Mouse (Mus musculus) forebrain, embryonic 16.5 days (tissue): ENCODE results near the gene Rpain. TPM values are rescaled to one million over a fixed set of nuclear protein-coding genes. Genes with fewer than 3 reads are reported as not detected.

Experiments
- ATAC-seq: fragments of 200-750 bp; cut with Nextera tagmentation; 2 replicates; pipeline ENCODE4 v1.8.0; 2017; ENCODE audit warnings: mild to moderate bottlenecking, moderate library complexity
- H3K27ac ChIP-seq: fragments of 300-500 bp; sonication (generic); 2 replicates; pipeline ENCODE4 v1.5.1; 2014; ENCODE audit warnings: low read length, control low read depth
- H3K27me3 ChIP-seq: fragments of 300-500 bp; sonication (generic); replicated peaks from 2 replicates; pipeline ENCODE4 v1.6.1; 2014; ENCODE audit warnings: low read length; ENCODE audit not compliant: control insufficient read depth, insufficient read depth
- H3K36me3 ChIP-seq: fragments of 300-500 bp; sonication (generic); 2 replicates; pipeline ENCODE4 v1.6.1; 2014; ENCODE audit not compliant: control insufficient read depth, insufficient read depth
- H3K4me1 ChIP-seq: fragments of 300-500 bp; sonication (generic); replicated peaks from 2 replicates; pipeline ENCODE4 v1.6.1; 2014; ENCODE audit warnings: low read length; ENCODE audit not compliant: control insufficient read depth, insufficient read depth
- H3K4me2 ChIP-seq: fragments of 300-500 bp; sonication (generic); 2 replicates; pipeline ENCODE4 v1.6.1; 2014; ENCODE audit warnings: mild to moderate bottlenecking, low read length, control low read depth
- H3K4me3 ChIP-seq: fragments of 300-500 bp; sonication (generic); replicated peaks from 2 replicates; pipeline ENCODE4 v1.5.1; 2014; ENCODE audit warnings: mild to moderate bottlenecking, low read length, control low read depth
- H3K9ac ChIP-seq: fragments of 300-500 bp; sonication (generic); replicated peaks from 2 replicates; pipeline ENCODE4 v1.6.1; 2014; ENCODE audit warnings: low read depth, low read length, control low read depth
- H3K9me3 ChIP-seq: fragments of 300-500 bp; sonication (generic); 2 replicates; pipeline ENCODE4 v1.6.1; 2016; ENCODE audit warnings: low read length; ENCODE audit not compliant: control insufficient read depth
- WGBS: fragments of 180-500 bp; shearing (Covaris S2); extraction: QIAGEN DNeasy Blood & Tissue Kit; methylation state at CpG from one replicate; pipeline ENCODE4 v1.1.7; 2014; 5-methylcytosine and 5-hydroxymethylcytosine counted together
- polyA plus RNA-seq: library from polyadenylated mRNA; unstranded; fragments of >200 nt; fragmentation: Nextera tagmentation; extraction: Ambion mirVana; gene quantifications from 2 replicates; pipeline ENCODE4 v1.2.1, GENCODE M21; 2015

The Rpain gene
- 79.9 and 87.0 TPM in 2 replicates for polyA plus RNA-seq

DNA sequence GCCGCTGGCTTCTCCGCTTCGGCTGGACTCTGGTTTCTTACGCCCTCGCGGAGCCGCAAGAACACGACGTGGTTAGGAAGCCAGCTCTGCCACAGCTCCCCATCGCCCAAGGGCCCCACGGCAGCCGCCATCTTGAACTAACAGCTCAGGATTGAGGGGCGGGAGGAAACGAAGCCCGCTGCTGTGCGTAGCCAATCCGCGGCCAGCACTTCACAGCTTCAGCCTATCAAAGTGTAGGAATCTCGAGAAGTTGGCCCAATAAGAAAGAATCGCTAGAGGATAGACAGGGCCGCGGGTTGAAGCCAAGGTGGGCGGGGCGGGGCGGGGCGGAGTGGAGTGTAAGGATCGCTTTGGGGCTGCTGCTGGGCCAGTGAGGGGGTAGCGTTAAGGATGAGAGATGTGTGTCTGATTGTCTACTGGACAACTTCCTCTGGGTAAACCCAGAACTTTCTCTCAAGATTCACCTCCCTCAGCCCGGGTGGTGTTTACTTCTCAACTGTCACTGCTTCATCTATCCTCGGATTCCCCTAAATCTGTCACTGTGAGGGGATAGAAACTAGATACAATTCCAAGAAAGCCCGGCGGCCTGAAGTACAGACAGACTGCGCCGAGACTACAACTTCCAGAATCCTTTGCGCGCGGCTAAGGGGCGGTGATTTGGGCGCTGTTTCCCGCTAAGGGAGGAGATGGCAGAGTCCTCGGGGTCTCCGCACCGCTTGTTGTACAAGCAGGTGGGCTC is at the start of gene Rpain, which contains the start of gene Nup88:
Rpain (plus strand) TSS at position 393 of the 739 bp plus-strand sequence.
Nup88 (minus strand) TSS at position 153 of the 739 bp plus-strand sequence.
- Histone ChIP-seq H3K4me1 (peaks cover 19% of the 10 kb centered on the region), H3K27ac (peak within 1 kb of the TSS; percentile 94), H3K9me3 (no peaks in the 10 kb centered on the region), H3K9ac (peak within 1 kb of the TSS; percentile 88), H3K36me3 (peaks cover 11% of the 10 kb centered on the region), H3K27me3 (no peaks in the 10 kb centered on the region), H3K4me2 (peak within 1 kb of the TSS; percentile 91), H3K4me3 (peak within 1 kb of the TSS; percentile 88)
- ATAC-seq, result peak; percentile 99
- under 1% methylated on average over 43 of the region's 43 CpGs for WGBS

- Histone ChIP-seq H3K27ac (no peak overlapping the region), H3K9me3 (no peaks in the 10 kb centered on the region), H3K36me3 (peaks cover 28% of the 10 kb centered on the region), H3K4me2 (no peak overlapping the region), H3K4me3 (no peak overlapping the region), H3K27me3 (no peaks in the 10 kb centered on the region), H3K9ac (no peak overlapping the region), H3K4me1 (no peaks in the 10 kb centered on the region)
- 79% methylated on average over 5 of the region's 5 CpGs for WGBS
- ATAC-seq, result no peak
Observed at GRCm38 (mm10) chr11:70931461-70931860, 38.6 kb upstream of the Rpain start.

GRCm38 (mm10) chr11:70935316-70935715 is 34.7 kb upstream of the Rpain start:
- 88% methylated on average over 7 of the region's 7 CpGs for WGBS
- Histone ChIP-seq H3K4me2 (no peak overlapping the region), H3K9ac (no peak overlapping the region), H3K9me3 (no peaks in the 10 kb centered on the region), H3K4me1 (no peaks in the 10 kb centered on the region), H3K36me3 (peaks cover 33% of the 10 kb centered on the region), H3K4me3 (no peak overlapping the region), H3K27me3 (no peaks in the 10 kb centered on the region), H3K27ac (no peak overlapping the region)
- no peak for ATAC-seq

DNA sequence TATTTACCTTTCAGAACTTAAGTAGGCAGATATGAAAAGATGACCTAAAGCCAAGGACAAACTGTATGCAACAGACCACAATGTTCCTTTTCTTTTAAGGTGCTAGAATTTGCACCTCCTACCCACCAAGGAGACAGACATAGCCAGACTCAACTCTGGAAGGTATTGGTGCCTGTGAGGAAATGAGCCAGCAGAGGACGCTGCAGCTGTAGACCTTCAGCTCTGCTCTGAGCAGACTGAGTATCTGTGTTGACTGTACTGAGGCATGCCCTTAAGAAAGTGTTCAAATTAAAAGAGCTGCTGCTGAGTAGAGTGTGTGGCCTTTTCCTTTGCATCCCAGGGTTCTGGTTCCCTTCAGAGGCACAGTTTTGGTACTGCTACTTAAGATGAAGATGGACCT is 27.4 kb upstream of the Rpain start:
- H3K9ac ChIP-seq, result no peak overlapping the region
- no peaks in the 10 kb centered on the region for H3K4me1 ChIP-seq
- no peak for ATAC-seq
- no peak overlapping the region for H3K4me3 ChIP-seq
- H3K27me3 ChIP-seq, result no peaks in the 10 kb centered on the region
- WGBS, result 84% methylated on average over 1 of the region's 1 CpGs
- peaks cover 53% of the 10 kb centered on the region for H3K36me3 ChIP-seq
- H3K27ac ChIP-seq, result no peak overlapping the region
- no peaks in the 10 kb centered on the region for H3K9me3 ChIP-seq
- no peak overlapping the region for H3K4me2 ChIP-seq

- no peak for ATAC-seq
Observed at GRCm38 (mm10) chr11:70943651-70944050, 26.4 kb upstream of the Rpain start.

GRCm38 (mm10) chr11:70944935-70945817 is 24.8 kb upstream of the Rpain start:
- no peak for ATAC-seq
- no peaks in the 10 kb centered on the region for H3K4me1 ChIP-seq
- 92% methylated on average over 4 of the region's 4 CpGs for WGBS
- H3K9ac ChIP-seq, result no peak overlapping the region
- H3K36me3 ChIP-seq, result peaks cover 60% of the 10 kb centered on the region
- no peak overlapping the region for H3K4me3 ChIP-seq
- no peaks in the 10 kb centered on the region for H3K9me3 ChIP-seq
- H3K27ac ChIP-seq, result no peak overlapping the region
- no peaks in the 10 kb centered on the region for H3K27me3 ChIP-seq
- no peak overlapping the region for H3K4me2 ChIP-seq

More at GRCm38 (mm10) chr11:70943651-70944050, 26.4 kb upstream of the Rpain start:
- Histone ChIP-seq H3K27ac (no peak overlapping the region), H3K4me2 (no peak overlapping the region), H3K9me3 (no peaks in the 10 kb centered on the region), H3K27me3 (no peaks in the 10 kb centered on the region), H3K4me3 (no peak overlapping the region), H3K9ac (no peak overlapping the region), H3K36me3 (peaks cover 59% of the 10 kb centered on the region), H3K4me1 (no peaks in the 10 kb centered on the region)
- WGBS, result 84% methylated on average over 7 of the region's 7 CpGs

DNA sequence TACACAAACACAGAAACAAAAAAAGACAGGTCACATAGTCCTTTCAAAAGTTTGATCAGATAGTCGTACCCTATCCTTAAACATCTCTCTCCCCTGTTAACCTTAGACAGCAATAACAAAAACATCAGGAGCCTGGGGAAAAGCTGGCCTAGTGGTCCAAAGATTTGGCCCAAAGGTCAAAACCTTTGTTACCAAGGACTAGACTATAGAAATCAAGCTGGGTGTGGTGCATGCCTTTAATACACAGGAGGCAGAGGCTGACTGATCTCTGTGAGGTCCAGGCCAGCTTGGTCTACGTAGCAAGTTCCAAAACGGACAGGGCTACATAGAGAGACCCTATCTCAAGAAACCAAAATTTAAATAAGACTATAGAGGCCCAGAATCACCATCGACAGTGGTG is 15.3 kb upstream of the Rpain start:
- WGBS, result 89% methylated on average over 4 of the region's 4 CpGs
- ATAC-seq, result no peak
- no peaks in the 10 kb centered on the region for H3K27me3 ChIP-seq

DNA sequence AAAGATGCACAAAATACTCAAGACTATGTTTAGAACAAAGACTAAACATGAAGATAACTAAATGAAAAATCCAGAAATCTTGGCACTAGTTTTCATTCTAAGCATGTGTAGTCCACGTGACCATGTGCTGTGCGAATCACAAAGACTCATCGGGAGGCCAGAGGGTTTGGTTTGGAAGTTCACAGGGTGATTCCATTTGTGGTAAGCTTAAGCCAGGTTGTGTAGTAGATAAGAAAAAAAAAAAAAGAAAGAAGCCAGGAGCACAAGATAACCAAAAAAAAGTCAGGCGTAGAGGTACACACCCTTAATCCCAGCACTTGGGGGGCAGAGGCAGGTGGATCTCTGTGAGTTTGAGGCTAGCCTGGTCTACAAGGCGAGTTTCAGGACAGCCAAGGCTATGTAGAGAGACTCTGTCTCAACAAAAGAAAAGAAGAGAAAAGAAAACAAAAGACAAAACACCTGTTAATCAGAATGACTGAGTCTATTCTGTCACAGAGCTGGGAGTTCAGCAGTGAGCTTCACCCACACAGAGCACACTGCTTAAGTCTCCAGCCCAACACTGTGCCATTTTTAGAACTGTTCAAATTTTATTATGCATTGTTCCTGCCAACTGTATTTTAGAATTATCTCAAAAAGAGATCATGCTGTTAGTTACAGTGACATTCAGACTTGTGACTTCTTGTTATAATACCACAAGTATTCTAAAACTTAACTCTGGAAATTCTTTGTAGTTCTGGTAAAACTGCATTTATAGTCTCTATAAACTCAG is 9.0 kb upstream of the Rpain start:
- no peaks in the 10 kb centered on the region for H3K27me3 ChIP-seq
- H3K36me3 ChIP-seq, result peaks cover 56% of the 10 kb centered on the region
- no peaks in the 10 kb centered on the region for H3K4me1 ChIP-seq
- WGBS, result 95% methylated on average over 5 of the region's 5 CpGs
- no peak overlapping the region for H3K4me2 ChIP-seq
- H3K27ac ChIP-seq, result no peak overlapping the region
- no peak overlapping the region for H3K9ac ChIP-seq
- ATAC-seq, result no peak
- H3K9me3 ChIP-seq, result no peaks in the 10 kb centered on the region
- H3K4me3 ChIP-seq, result no peak overlapping the region

More for the DNA sequence above, 15.3 kb upstream of the Rpain start:
- Histone ChIP-seq H3K4me1 (no peaks in the 10 kb centered on the region), H3K27ac (no peak overlapping the region), H3K4me2 (no peak overlapping the region), H3K4me3 (no peak overlapping the region), H3K36me3 (peaks cover 59% of the 10 kb centered on the region), H3K9me3 (no peaks in the 10 kb centered on the region), H3K9ac (no peak overlapping the region)
